Mouse (Mus musculus) C2C12 (cell line): ENCODE measurements around the gene Tmtc1. TPM values are rescaled to one million over a fixed set of nuclear protein-coding genes. Genes with fewer than 3 reads are reported as not detected.

Source experiments
- H3K27me3 ChIP-seq: one replicate; pipeline ENCODE4 v1.6.1; 2011; ENCODE audit not compliant: control insufficient read depth, insufficient read depth, insufficient read length
- H3K36me3 ChIP-seq: one replicate; pipeline ENCODE4 v1.6.1; 2011; ENCODE audit not compliant: control insufficient read depth, insufficient read depth
- H3K4me3 ChIP-seq: one replicate; pipeline ENCODE4 v1.5.1; 2011; ENCODE audit warnings: mild to moderate bottlenecking, control low read depth; ENCODE audit not compliant: poor library complexity, insufficient read depth, severe bottlenecking
- H3K79me2 ChIP-seq: one replicate; pipeline ENCODE4 v1.6.1; 2011; ENCODE audit not compliant: control insufficient read depth, insufficient read depth
- H3K79me3 ChIP-seq: one replicate; pipeline ENCODE4 v1.6.1; 2011; ENCODE audit warnings: low read depth, control low read depth
- H3ac ChIP-seq: one replicate; pipeline ENCODE3; 2011; ENCODE audit warnings: low read depth; ENCODE audit not compliant: control insufficient read depth, insufficient read length
- CEBPB ChIP-seq: IDR thresholded peaks from one replicate; pipeline ENCODE4 v1.6.1; 2011; ENCODE audit warnings: low read depth, mild to moderate bottlenecking, control low read depth, moderate library complexity
- CTCF ChIP-seq: IDR thresholded peaks from one replicate; pipeline ENCODE4 v1.5.1; 2011; ENCODE audit not compliant: control insufficient read depth, insufficient read depth, insufficient read length
- FOSL1 ChIP-seq: IDR thresholded peaks from one replicate; pipeline ENCODE4 v1.8.0; 2011; ENCODE audit warnings: mild to moderate bottlenecking, low read length; ENCODE audit not compliant: poor library complexity, insufficient read depth, severe bottlenecking
- MAX ChIP-seq: IDR thresholded peaks from one replicate; pipeline ENCODE4 v1.6.1; 2011; ENCODE audit warnings: mild to moderate bottlenecking, control low read depth
- MYOD1 ChIP-seq: IDR thresholded peaks from one replicate; pipeline ENCODE4 v1.6.1; 2011; ENCODE audit warnings: low read depth; ENCODE audit not compliant: control insufficient read depth, insufficient read length
- MYOG ChIP-seq: IDR thresholded peaks from one replicate; pipeline ENCODE4 v1.6.1; 2011; ENCODE audit not compliant: control insufficient read depth, insufficient read length; ENCODE audit errors: extremely low read depth
- USF1 ChIP-seq: IDR thresholded peaks from one replicate; pipeline ENCODE4 v1.6.1; 2011; ENCODE audit warnings: low read depth, mild to moderate bottlenecking, control low read depth, moderate library complexity
- polyA plus RNA-seq: library from polyadenylated mRNA; unstranded; fragments of >200 nt; fragmentation: generic; extraction: Trizol; gene quantifications from one replicate; pipeline ENCODE4 v1.2.1, GENCODE M21; 2012; ENCODE audit warnings: missing spikeins

Tmtc1 gene
- polyA plus RNA-seq, 1 experiment: not detected

GRCm38 (mm10) chr6:148478350-148478749, 34.2 kb upstream of the Tmtc1 start:
- Histone ChIP-seq H3ac (no peak overlapping the region), H3K36me3 (no peaks in the 10 kb centered on the region), H3K79me2 (no peaks in the 10 kb centered on the region), H3K4me3 (no peak overlapping the region), H3K27me3 (no peaks in the 10 kb centered on the region), H3K79me3 (no peaks in the 10 kb centered on the region)
- no peak for TF ChIP-seq CTCF
- TF ChIP-seq MYOG: no peak
- no peak for TF ChIP-seq USF1
- no peak for TF ChIP-seq MAX
- no peak for TF ChIP-seq FOSL1
- no peak for TF ChIP-seq CEBPB
- TF ChIP-seq MYOD1: no peak

DNA sequence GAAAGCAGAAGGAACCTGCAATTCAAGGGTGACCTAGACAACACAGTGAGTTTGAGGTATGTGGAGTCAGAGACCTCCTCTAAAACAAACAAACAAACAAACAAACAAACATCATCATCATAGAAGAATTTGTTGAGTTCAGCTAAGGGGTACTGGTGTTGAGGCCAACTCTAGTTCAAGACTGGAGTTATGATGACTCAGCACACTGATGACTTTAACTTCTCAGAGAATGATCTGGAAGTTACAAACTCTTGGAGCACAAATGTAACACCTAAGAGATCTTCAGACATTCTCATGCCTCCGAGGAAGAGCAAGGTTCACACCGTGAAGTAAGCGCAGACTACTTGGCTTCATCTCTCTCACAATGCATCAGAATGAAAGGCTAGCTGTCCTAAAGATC, 28.1 kb upstream of the Tmtc1 start:
- Histone ChIP-seq H3K36me3 (no peaks in the 10 kb centered on the region), H3K79me3 (no peaks in the 10 kb centered on the region)
- TF ChIP-seq MAX: no peak
- no peak for TF ChIP-seq CTCF
- no peak for TF ChIP-seq CEBPB
- TF ChIP-seq USF1: no peak
- TF ChIP-seq MYOG: no peak
- no peak for TF ChIP-seq FOSL1
- no peak for TF ChIP-seq MYOD1

DNA sequence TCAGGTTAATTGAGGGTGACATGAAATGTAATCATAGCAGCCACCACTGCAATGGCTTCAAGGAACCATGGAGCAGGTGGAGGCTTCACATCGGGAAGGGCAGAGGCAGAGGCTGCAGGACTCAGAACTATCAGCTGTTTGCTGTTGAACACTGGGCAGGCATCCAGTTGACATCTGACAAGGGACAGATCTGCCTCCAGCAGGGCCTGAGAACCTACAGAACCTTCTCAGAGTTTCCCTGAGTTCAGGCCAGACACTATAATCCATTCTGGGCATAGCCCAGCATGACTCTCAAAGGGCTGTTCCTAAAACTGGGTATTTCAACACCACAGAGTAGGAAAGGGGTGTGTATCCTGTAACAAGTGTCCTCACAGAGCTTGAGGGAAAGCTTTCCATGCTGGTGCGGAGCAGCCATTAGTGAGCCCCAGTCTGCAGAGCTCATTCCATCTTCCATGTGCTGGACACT, 23.8 kb upstream of the Tmtc1 start:
- Histone ChIP-seq H3ac (no peak overlapping the region), H3K36me3 (no peaks in the 10 kb centered on the region), H3K79me2 (no peaks in the 10 kb centered on the region), H3K4me3 (no peak overlapping the region), H3K79me3 (no peaks in the 10 kb centered on the region), H3K27me3 (no peaks in the 10 kb centered on the region)
- TF ChIP-seq CEBPB (no peak), USF1 (no peak), CTCF (no peak), MYOG (no peak), MYOD1 (no peak), FOSL1 (no peak), MAX (no peak)

More for the DNA sequence above, 28.1 kb upstream of the Tmtc1 start:
- Histone ChIP-seq H3K27me3 (no peaks in the 10 kb centered on the region), H3K4me3 (no peak overlapping the region), H3K79me2 (no peaks in the 10 kb centered on the region), H3ac (no peak overlapping the region)

DNA sequence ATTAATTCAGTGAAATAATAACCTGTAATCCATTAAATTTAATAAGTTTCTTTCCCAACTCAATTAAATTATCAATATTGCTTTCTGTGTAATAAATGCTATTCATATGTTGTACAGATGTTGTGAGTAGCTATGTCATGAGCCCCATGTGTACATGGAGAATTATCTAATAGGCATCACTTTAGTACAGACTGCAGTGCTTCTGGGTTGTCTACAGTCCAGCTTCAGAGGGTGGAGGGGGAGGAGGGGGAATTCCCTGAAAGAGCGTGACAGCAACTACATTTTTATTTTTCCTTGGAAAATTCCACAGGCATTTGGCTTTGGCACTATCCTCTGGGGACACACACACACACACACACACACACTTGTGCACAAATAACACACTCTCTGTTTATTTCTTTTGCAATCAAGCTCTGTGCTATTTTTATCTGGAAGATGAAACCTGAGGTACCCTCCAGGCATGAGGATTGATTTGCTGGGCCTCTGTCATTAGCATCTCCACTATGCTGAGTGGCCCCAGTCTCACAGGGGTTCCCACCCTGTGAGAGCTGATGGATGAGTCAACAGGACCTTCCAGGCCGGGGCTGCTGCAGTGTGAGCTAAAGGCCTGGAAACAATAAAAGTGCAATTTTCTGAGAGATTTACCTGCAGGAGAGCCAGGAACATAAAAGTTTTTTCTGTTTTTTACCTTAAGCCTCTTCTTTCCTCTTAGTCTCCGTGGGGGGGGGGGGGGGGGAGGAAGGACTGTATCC, 23.2 kb upstream of the Tmtc1 start:
- H3K27me3 ChIP-seq: no peaks in the 10 kb centered on the region
- H3K4me3 ChIP-seq: no peak overlapping the region
- TF ChIP-seq CTCF: no peak
- no peak for TF ChIP-seq MAX
- TF ChIP-seq MYOD1: no peak
- no peak for TF ChIP-seq MYOG
- TF ChIP-seq USF1: no peak
- TF ChIP-seq FOSL1: no peak
- no peak for TF ChIP-seq CEBPB
- no peaks in the 10 kb centered on the region for H3K79me2 ChIP-seq
- H3ac ChIP-seq: no peak overlapping the region
- no peaks in the 10 kb centered on the region for H3K36me3 ChIP-seq
- no peaks in the 10 kb centered on the region for H3K79me3 ChIP-seq

GRCm38 (mm10) chr6:148459636-148460035, 15.4 kb upstream of the Tmtc1 start:
- H3K79me3 ChIP-seq: no peaks in the 10 kb centered on the region
- no peaks in the 10 kb centered on the region for H3K36me3 ChIP-seq
- no peaks in the 10 kb centered on the region for H3K79me2 ChIP-seq
- H3ac ChIP-seq: no peak overlapping the region
- TF ChIP-seq MAX (no peak), FOSL1 (no peak), CEBPB (no peak), USF1 (no peak), MYOG (no peak), CTCF (no peak), MYOD1 (no peak)
- H3K4me3 ChIP-seq: no peak overlapping the region
- H3K27me3 ChIP-seq: no peaks in the 10 kb centered on the region
